Mouse (Mus musculus) monocyte, adult 5-6 weeks (primary cell): ENCODE data around the gene 1500009L16Rik. TPM values are rescaled to one million over a fixed set of nuclear protein-coding genes. Genes with fewer than 3 reads are reported as not detected.

Experiments
- ATAC-seq: fragments of 153-309, 156-312 bp; replicated peaks from 2 replicates; pipeline ENCODE4 v1.8.0; 2017; ENCODE audit warnings: mild to moderate bottlenecking; ENCODE audit not compliant: low TSS enrichment, insufficient number of reproducible peaks, severe bottlenecking, poor library complexity, low FRiP score
- total RNA-seq: library from RNA; stranded (forward); fragments of 200-1000, 200-491, 200-594 nt; gene quantifications from 3 replicates; pipeline ENCODE4 v1.2.3, GENCODE M21; 2017

The 1500009L16Rik gene
- total RNA-seq, 1 experiment from 2014 or later: not detected

GRCm38 (mm10) chr10:83753056-83753455, 30.4 kb downstream of the 1500009L16Rik start:
- no peak for ATAC-seq

- no peak for ATAC-seq
These were observed 34.8 kb downstream of the 1500009L16Rik start for GRCm38 (mm10) chr10:83757343-83757962.

GRCm38 (mm10) chr10:83758732-83759131, 36.1 kb downstream of the 1500009L16Rik start:
- ATAC-seq: no peak

- ATAC-seq: no peak
These were observed 37.9 kb downstream of the 1500009L16Rik start for GRCm38 (mm10) chr10:83760535-83760934.

- ATAC-seq: no peak
These were observed 41.2 kb downstream of the 1500009L16Rik start for GRCm38 (mm10) chr10:83763891-83764290.

- no peak for ATAC-seq
These were observed 44.2 kb downstream of the 1500009L16Rik start for GRCm38 (mm10) chr10:83766882-83767281.

- no peak for ATAC-seq
These were observed 53.7 kb downstream of the 1500009L16Rik start for GRCm38 (mm10) chr10:83776272-83776878.

GRCm38 (mm10) chr10:83777253-83777652, 54.6 kb downstream of the 1500009L16Rik start:
- ATAC-seq: no peak

GRCm38 (mm10) chr10:83781854-83782253, 59.2 kb downstream of the 1500009L16Rik start:
- no peak for ATAC-seq

- ATAC-seq: no peak
These were observed 59.9 kb downstream of the 1500009L16Rik start for GRCm38 (mm10) chr10:83782371-83783120.

GRCm38 (mm10) chr10:83785003-83785402, 62.3 kb downstream of the 1500009L16Rik start:
- ATAC-seq: no peak

- no peak for ATAC-seq
These were observed 63.1 kb downstream of the 1500009L16Rik start for GRCm38 (mm10) chr10:83785627-83786392.

GRCm38 (mm10) chr10:83795088-83795487, 72.4 kb downstream of the 1500009L16Rik start:
- ATAC-seq: no peak

GRCm38 (mm10) chr10:83795500-83795899, 72.8 kb downstream of the 1500009L16Rik start:
- ATAC-seq: no peak

GRCm38 (mm10) chr10:83804021-83804420, 81.4 kb downstream of the 1500009L16Rik start:
- no peak for ATAC-seq

- ATAC-seq: no peak
These were observed 82.6 kb downstream of the 1500009L16Rik start for GRCm38 (mm10) chr10:83805201-83805718.

- no peak for ATAC-seq
These were observed 84.6 kb downstream of the 1500009L16Rik start for GRCm38 (mm10) chr10:83807251-83807650.
